Mouse (Mus musculus) thymus, postnatal 0 days (tissue): ENCODE measurements around the gene Gm14743. TPM values are rescaled to one million over a fixed set of nuclear protein-coding genes. Genes with fewer than 3 reads are reported as not detected.
"Not testable (repeated sequence)": the region's sequence is repeated elsewhere in the genome, so short reads cannot be mapped to it uniquely, and the experiment has no call there.

Experiments used
- DNase-seq: peaks from one replicate; pipeline ENCODE4 v3.0.0-alpha.2; 2015; ENCODE audit warnings: low spot score
- polyA plus RNA-seq: library from polyadenylated mRNA; unstranded; fragments of >200 nt; fragmentation: Nextera tagmentation; extraction: Ambion mirVana; gene quantifications from 2 replicates; pipeline ENCODE4 v1.2.1, GENCODE M21; 2015

The Gm14743 gene
- polyA plus RNA-seq = not detected in 2 replicates

DNA sequence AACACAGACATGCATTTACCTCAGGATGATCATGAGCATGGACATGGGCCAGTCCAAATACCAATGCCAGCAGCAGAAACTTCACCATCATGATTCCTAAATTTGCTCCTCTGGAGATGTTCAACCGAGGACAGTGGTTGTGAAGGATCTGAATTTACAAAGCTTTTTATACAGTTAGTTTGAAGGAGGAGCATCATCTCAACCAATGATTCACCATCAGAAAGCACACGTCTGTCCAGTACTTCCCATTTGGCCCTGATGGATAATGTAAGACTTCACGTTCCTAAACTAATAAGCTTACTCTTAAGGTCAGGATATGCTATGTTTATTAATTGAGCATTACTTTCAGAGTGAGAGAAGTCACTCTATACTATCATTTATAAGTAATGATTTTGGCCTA is at the start of gene Gm14743:
Gene Gm14743, minus strand, starts transcription at position 101 of the 400 bp plus-strand sequence.
- DNase-seq = not testable (repeated sequence)

DNA sequence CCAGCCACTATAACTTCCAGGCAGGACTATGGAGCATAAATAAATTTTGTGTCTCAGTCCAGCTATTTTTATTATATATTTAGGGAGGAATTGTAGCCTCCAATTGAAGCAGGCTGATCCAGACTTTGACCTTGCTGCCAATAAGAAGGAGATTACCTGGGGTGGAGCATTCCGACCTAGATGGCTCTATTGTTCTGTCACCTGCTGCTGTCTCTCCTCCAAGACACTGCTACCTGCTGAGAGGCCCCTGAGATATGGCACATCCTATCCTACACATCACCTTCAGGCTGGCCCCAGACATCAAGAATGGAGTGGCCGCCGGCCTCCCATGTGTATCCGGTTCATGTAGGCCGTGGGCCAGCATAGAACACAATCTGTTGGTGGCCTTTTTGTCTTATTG is 42.9 kb downstream of the Gm14743 start:
- no peak for DNase-seq

DNA sequence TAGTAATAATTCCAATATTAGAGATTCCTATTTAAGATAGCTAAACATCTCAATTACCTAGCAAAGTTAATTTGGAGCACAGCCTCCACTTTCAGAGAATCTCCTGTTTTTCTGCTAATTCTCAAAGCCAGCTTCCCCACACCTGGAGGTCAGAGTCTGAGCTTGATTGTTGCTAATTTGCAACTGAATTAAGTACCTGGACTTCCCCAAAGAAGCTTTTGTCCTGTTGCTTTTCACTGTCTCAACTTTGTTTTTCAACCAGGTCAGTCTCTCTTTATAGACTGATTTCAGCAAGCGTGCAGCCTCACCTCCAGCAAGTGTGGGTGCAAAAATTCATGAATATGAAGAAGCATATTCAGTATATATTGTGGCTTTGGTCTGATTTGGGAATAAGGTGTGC is 43.5 kb downstream of the Gm14743 start:
- not testable (repeated sequence) for DNase-seq

Other genes with a start within 250 kb of the Gm14743 start
- not detected in 2 replicates for gene Obp1a, start 154.5 kb downstream of the Gm14743 start, polyA plus RNA-seq
- gene Gm5938, start 120.5 kb downstream of the Gm14743 start, polyA plus RNA-seq = not detected in 2 replicates
- not detected in 2 replicates for gene Obp1b, start 59.1 kb downstream of the Gm14743 start, polyA plus RNA-seq
- not detected in 2 replicates for gene 4930480E11Rik, start 123.7 kb upstream of the Gm14743 start, polyA plus RNA-seq